Comparison of ENCODE assay signal across 8 mouse cellular contexts in the genomic region with DNA sequence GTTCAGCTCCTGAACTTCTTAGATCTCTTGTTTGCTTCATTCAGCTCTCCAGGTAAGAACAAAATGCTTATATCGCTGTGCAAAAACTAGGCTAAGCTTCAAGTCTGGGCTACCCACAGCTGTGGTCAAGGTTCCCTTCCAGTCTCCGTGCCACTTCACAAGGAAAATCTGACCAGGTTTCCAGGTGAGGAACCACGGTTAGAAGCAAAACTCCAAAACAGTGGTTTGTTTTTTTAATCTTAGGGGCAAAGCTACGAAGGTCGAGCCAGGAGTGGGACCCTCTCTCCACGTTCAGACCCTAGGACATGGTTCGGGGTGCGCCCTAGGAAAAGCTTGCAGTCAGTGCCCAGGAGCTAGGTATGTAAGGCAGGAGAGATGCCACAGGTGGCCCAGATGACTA. TPM values are rescaled to one million over a fixed set of nuclear protein-coding genes. Genes with fewer than 3 reads are reported as not detected.
DNase-seq lines count a peak whose midpoint lies in the region; ATAC-seq and TF ChIP-seq lines count a peak whose summit lies in the region.

No protein-coding gene starts in this region.

- no peaks in the 10 kb centered on the region for H3K27me3 ChIP-seq in heart, embryonic 12.5 days (replicated peaks)
- no peaks in the 10 kb centered on the region for H3K27me3 ChIP-seq in C2C12 (ENCODE audit: control insufficient read depth, insufficient read depth, insufficient read length)
- 0 out of 2 replicates have a peak, but pooled peaks cover 2% of the 10 kb centered on the region for H3K27me3 ChIP-seq in forebrain, embryonic 16.5 days (replicated peaks; ENCODE audit: control insufficient read depth, insufficient read depth, low read length)
- no peaks in the 10 kb centered on the region for H3K27me3 ChIP-seq in liver, postnatal 0 days (ENCODE audit: insufficient read depth, low read length)

- no peaks in the 10 kb centered on the region for H3K36me3 ChIP-seq in heart, embryonic 12.5 days
- peaks cover 11% of the 10 kb centered on the region for H3K36me3 ChIP-seq in C2C12 (ENCODE audit: control insufficient read depth, insufficient read depth)
- H3K36me3 ChIP-seq in forebrain, embryonic 16.5 days (ENCODE audit: control insufficient read depth, insufficient read depth) = no peaks in the 10 kb centered on the region
- no peaks in the 10 kb centered on the region for H3K36me3 ChIP-seq in liver, postnatal 0 days (replicated peaks; ENCODE audit: insufficient read depth, low read length)

- DNase-seq in heart, postnatal 25 days (ENCODE audit: low spot score) = no peak
- no peak for DNase-seq in liver, postnatal 0 days
- no peak for DNase-seq in embryo, embryonic 11 days

- H3K9me3 ChIP-seq in heart, embryonic 12.5 days (replicated peaks) = no peaks in the 10 kb centered on the region
- H3K9me3 ChIP-seq in forebrain, embryonic 16.5 days (ENCODE audit: control insufficient read depth, low read length) = no peaks in the 10 kb centered on the region
- no peaks in the 10 kb centered on the region for H3K9me3 ChIP-seq in liver, postnatal 0 days (ENCODE audit: low read length)

- TF ChIP-seq CTCF in C2C12 (IDR thresholded peaks at IDR 0.05; ENCODE audit: control insufficient read depth, insufficient read depth, insufficient read length) = no peak
- no peak for TF ChIP-seq CTCF in liver, postnatal 0 days (IDR thresholded peaks at IDR 0.05; ENCODE audit: low read depth)

- peaks cover 60% of the 10 kb centered on the region for H3K79me2 ChIP-seq in C2C12 (ENCODE audit: control insufficient read depth, insufficient read depth)

- H3K4me3 ChIP-seq in heart, embryonic 12.5 days = peak overlapping the region; percentile 97
- peak overlapping the region; percentile 94 for H3K4me3 ChIP-seq in C2C12 (ENCODE audit: insufficient read depth, poor library complexity, severe bottlenecking)
- H3K4me3 ChIP-seq in forebrain, embryonic 16.5 days (replicated peaks; ENCODE audit: low read length) = peak overlapping the region; percentile 84
- peak overlapping the region; percentile 77 for H3K4me3 ChIP-seq in liver, postnatal 0 days (ENCODE audit: low read depth, low read length)

- peak overlapping the region; percentile 98 for H3K9ac ChIP-seq in heart, embryonic 12.5 days
- H3K9ac ChIP-seq in forebrain, embryonic 16.5 days (replicated peaks; ENCODE audit: low read depth, low read length) = peak overlapping the region; percentile 81; the same call in 1 of the 2 replicates
- peak overlapping the region; percentile 86 for H3K9ac ChIP-seq in liver, postnatal 0 days (replicated peaks)

- ATAC-seq in heart, embryonic 12.5 days (ENCODE audit: insufficient number of reproducible peaks, low FRiP score) = no peak
- no peak for ATAC-seq in forebrain, embryonic 16.5 days
- ATAC-seq in liver, postnatal 0 days = no peak
- ATAC-seq in erythroid progenitor cell, adult 5-6 weeks (replicated peaks; ENCODE audit: low FRiP score, poor library complexity, severe bottlenecking) = no peak
- no peak for ATAC-seq in megakaryocyte progenitor cell, adult 5-6 weeks (replicated peaks; ENCODE audit: poor library complexity)

- peak overlapping the region; percentile 87 for H3K4me2 ChIP-seq in heart, embryonic 12.5 days
- peak overlapping the region; percentile 88 for H3K4me2 ChIP-seq in forebrain, embryonic 16.5 days (ENCODE audit: low read length)
- H3K4me2 ChIP-seq in liver, postnatal 0 days (ENCODE audit: low read depth, low read length) = peak overlapping the region; percentile 91

- H3K27ac ChIP-seq in heart, embryonic 12.5 days (ENCODE audit: poor library complexity, severe bottlenecking) = peak overlapping the region; percentile 98; the same call in 1 of the 2 replicates
- no peak overlapping the region for H3K27ac ChIP-seq in forebrain, embryonic 16.5 days (ENCODE audit: low read length)
- no peak overlapping the region; the same call in 1 of the 2 replicates for H3K27ac ChIP-seq in liver, postnatal 0 days (ENCODE audit: low read depth)

- intact Hi-C loops in heart, postnatal 25 days (cut with DNase I) = no loop called here

- TF ChIP-seq EP300 in liver, postnatal 0 days (IDR thresholded peaks at IDR 0.05; ENCODE audit: low read depth) = no peak

- H3K79me3 ChIP-seq in C2C12 (ENCODE audit: low read depth) = peaks cover 57% of the 10 kb centered on the region

- H3K4me1 ChIP-seq in heart, embryonic 12.5 days (replicated peaks) = peaks cover 53% of the 10 kb centered on the region
- H3K4me1 ChIP-seq in forebrain, embryonic 16.5 days (replicated peaks; ENCODE audit: control insufficient read depth, insufficient read depth, low read length) = peaks cover 27% of the 10 kb centered on the region
- peaks cover 5% of the 10 kb centered on the region for H3K4me1 ChIP-seq in liver, postnatal 0 days (ENCODE audit: insufficient read depth)

- 7% methylated on average over 8 of the region's 8 CpGs for WGBS in heart, embryonic 12.5 days
- 21% methylated on average over 8 of the region's 8 CpGs for WGBS in forebrain, embryonic 16.5 days
- 28% methylated on average over 8 of the region's 8 CpGs for WGBS in liver, postnatal 0 days (ENCODE audit: insufficient replicate concordance)

- peak overlapping the region; percentile 86 for H3ac ChIP-seq in C2C12 (ENCODE audit: control insufficient read depth, insufficient read length, low read depth)

TF ChIP-seq in C2C12, 6 proteins besides CTCF, POLR2A, EP300 and RAD21:
- TF ChIP-seq FOSL1 (IDR thresholded peaks at IDR 0.05; ENCODE audit: insufficient read depth, low read length, poor library complexity, severe bottlenecking) = no peak
- no peak for TF ChIP-seq USF1 (IDR thresholded peaks at IDR 0.05; ENCODE audit: low read depth)
- TF ChIP-seq MYOD1 (IDR thresholded peaks at IDR 0.05; ENCODE audit: control insufficient read depth, insufficient read length, low read depth) = no peak
- TF ChIP-seq CEBPB (IDR thresholded peaks at IDR 0.05; ENCODE audit: low read depth) = no peak
- TF ChIP-seq MYOG (IDR thresholded peaks at IDR 0.05; ENCODE audit: control insufficient read depth, extremely low read depth, insufficient read length) = no peak
- TF ChIP-seq MAX (IDR thresholded peaks at IDR 0.05) = no peak

RNA-seq across cellular contexts. Expression of gene Wwc2, which starts 1.5 kb away (rescaled TPM):
- 22.1 and 23.9 TPM in 2 replicates for polyA plus RNA-seq in heart, embryonic 12.5 days (2016; fragmentation: Nextera tagmentation; extraction: Ambion mirVana)
- 10 to 100 TPM; 25.0 to 28.2 TPM for total RNA-seq in heart, postnatal 25 days (2021)
- polyA plus RNA-seq in C2C12 (2012; fragmentation: generic; extraction: Trizol) = 15.3 TPM
- polyA plus RNA-seq in forebrain, embryonic 16.5 days (2015; fragmentation: Nextera tagmentation; extraction: Ambion mirVana) = 4.0 and 4.2 TPM in 2 replicates
- polyA plus RNA-seq in liver, postnatal 0 days (2015; fragmentation: Nextera tagmentation; extraction: Ambion mirVana) = 1.8 TPM in 2 replicates
- total RNA-seq in erythroid progenitor cell, adult 5-6 weeks (2015; ENCODE audit: low replicate concordance) = under 0.01 and 0.84 TPM in 2 replicates
- total RNA-seq in erythroid progenitor cell, adult 5-6 weeks (2017; ENCODE audit: low replicate concordance) = 0.53 and 0.64 TPM in 2 replicates
- total RNA-seq in megakaryocyte progenitor cell, adult 5-6 weeks (2015) = 5.2 and 6.1 TPM in 2 replicates
- total RNA-seq in megakaryocyte progenitor cell, adult 5-6 weeks (2017) = 5.6 and 6.3 TPM in 2 replicates
